Mouse (Mus musculus) neural tube, embryonic 13.5 days (tissue): Measurements from ENCODE around the gene Golt1a. TPM values are rescaled to one million over a fixed set of nuclear protein-coding genes. Genes with fewer than 3 reads are reported as not detected.

ENCODE experiments used
- ATAC-seq: fragments of 200-750 bp; cut with Nextera tagmentation; 2 replicates; pipeline ENCODE4 v1.8.0; 2017; ENCODE audit warnings: low read depth, mild to moderate bottlenecking, moderate TSS enrichment, moderate library complexity
- H3K27ac ChIP-seq: fragments of 300-500 bp; sonication (generic); replicated peaks from 2 replicates; pipeline ENCODE4 v1.5.1; 2015; ENCODE audit warnings: moderate library complexity, mild to moderate bottlenecking, inconsistent platforms
- H3K27me3 ChIP-seq: fragments of 300-500 bp; sonication (generic); 2 replicates; pipeline ENCODE4 v1.6.1; 2015; ENCODE audit warnings: mild to moderate bottlenecking, inconsistent platforms
- H3K36me3 ChIP-seq: fragments of 300-500 bp; sonication (generic); 2 replicates; pipeline ENCODE4 v1.6.1; 2015; ENCODE audit warnings: mild to moderate bottlenecking, inconsistent platforms
- H3K4me1 ChIP-seq: fragments of 300-500 bp; sonication (generic); replicated peaks from 2 replicates; pipeline ENCODE4 v1.6.1; 2015; ENCODE audit warnings: inconsistent platforms
- H3K4me2 ChIP-seq: fragments of 300-500 bp; sonication (generic); 2 replicates; pipeline ENCODE4 v1.6.1; 2015; ENCODE audit warnings: inconsistent platforms, mild to moderate bottlenecking, moderate library complexity
- H3K4me3 ChIP-seq: fragments of 300-500 bp; sonication (generic); 2 replicates; pipeline ENCODE4 v1.5.1; 2015; ENCODE audit warnings: mild to moderate bottlenecking, inconsistent platforms
- H3K9ac ChIP-seq: fragments of 300-500 bp; sonication (generic); 2 replicates; pipeline ENCODE4 v1.6.1; 2015; ENCODE audit warnings: moderate library complexity, mild to moderate bottlenecking, inconsistent platforms
- H3K9me3 ChIP-seq: fragments of 300-500 bp; sonication (generic); 2 replicates; pipeline ENCODE4 v1.6.1; 2016; ENCODE audit warnings: inconsistent platforms
- WGBS: fragments of 180-500 bp; shearing (Covaris S2); methylation state at CpG from one replicate; pipeline ENCODE4 v1.1.7; 2015; 5-methylcytosine and 5-hydroxymethylcytosine counted together
- polyA plus RNA-seq: library from polyadenylated mRNA; unstranded; fragments of >200 nt; fragmentation: Nextera tagmentation; extraction: Ambion mirVana; gene quantifications from 2 replicates; pipeline ENCODE4 v1.2.1, GENCODE M21; 2015

The Golt1a gene
- polyA plus RNA-seq, 1 experiment from 2014 or later: not detected

DNA sequence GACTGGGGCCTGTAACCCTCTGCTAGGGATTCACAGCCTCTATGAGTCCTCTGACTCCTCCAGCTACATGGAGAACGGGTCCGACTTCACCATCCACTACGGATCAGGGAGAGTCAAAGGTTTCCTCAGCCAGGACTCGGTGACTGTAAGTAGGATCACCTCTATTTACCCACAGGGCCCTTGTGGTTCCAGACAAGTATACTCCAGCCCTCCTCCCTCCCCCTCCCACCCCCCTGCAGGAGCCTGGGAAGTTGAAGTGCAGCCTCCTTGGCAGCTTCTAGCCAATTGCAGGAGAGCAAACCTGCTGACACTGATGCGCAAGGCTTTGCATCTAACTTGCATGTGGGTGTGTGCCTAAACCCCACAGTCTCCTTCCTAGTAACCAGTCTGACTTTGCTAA lies 45.9 kb downstream of the Golt1a start:
- Histone ChIP-seq H3K4me3 (no peak overlapping the region), H3K36me3 (no peaks in the 10 kb centered on the region), H3K9me3 (no peaks in the 10 kb centered on the region), H3K27ac (no peak overlapping the region), H3K4me1 (peaks cover 15% of the 10 kb centered on the region), H3K9ac (no peak overlapping the region), H3K27me3 (no peaks in the 10 kb centered on the region; the same call in none of the 2 replicates), H3K4me2 (no peak overlapping the region)
- no peak for ATAC-seq
- WGBS: 57% methylated on average over 5 of the region's 5 CpGs

DNA sequence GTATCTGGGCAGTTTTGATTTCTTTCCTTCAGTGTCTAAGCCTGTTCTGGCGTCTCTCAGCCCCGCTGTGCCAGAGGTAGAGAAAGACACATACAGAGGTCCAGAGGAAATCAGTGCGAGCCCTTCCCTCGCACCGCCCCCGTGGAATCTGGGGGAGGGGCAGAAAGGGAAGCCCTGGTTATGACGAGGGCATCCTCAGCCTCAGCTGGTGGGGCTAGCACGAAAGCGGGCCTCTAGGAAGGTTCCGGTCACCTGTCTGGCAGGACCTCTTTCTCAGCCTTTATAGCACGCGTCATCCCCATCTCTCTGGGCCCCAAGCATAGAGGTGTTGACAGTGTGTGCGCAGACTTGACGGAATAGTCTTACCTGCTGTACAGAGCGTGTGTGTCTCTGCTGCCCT lies 46.3 kb downstream of the Golt1a start:
- Histone ChIP-seq H3K27ac (no peak overlapping the region), H3K4me3 (no peak overlapping the region), H3K9ac (no peak overlapping the region), H3K4me1 (peaks cover 11% of the 10 kb centered on the region), H3K36me3 (no peaks in the 10 kb centered on the region), H3K9me3 (no peaks in the 10 kb centered on the region), H3K4me2 (no peak overlapping the region), H3K27me3 (no peaks in the 10 kb centered on the region; the same call in none of the 2 replicates)
- ATAC-seq: no peak
- 59% methylated on average over 15 of the region's 15 CpGs for WGBS

DNA sequence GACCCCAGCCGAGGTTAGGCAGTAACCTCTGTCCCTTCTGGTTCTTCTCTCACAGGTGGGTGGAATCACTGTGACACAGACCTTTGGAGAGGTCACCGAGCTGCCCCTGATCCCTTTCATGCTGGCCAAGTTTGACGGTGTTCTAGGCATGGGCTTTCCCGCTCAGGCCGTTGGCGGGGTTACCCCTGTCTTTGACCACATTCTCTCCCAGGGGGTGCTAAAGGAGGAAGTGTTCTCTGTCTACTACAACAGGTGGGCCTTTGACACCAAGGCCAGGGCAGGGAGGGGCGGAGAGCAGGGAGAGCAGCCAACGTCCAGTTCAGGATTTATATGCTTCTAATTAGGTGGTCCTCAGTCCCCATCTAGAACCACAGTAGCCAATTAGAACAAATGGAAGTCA lies 46.7 kb downstream of the Golt1a start:
- Histone ChIP-seq H3K27me3 (no peaks in the 10 kb centered on the region; the same call in none of the 2 replicates), H3K4me1 (peaks cover 11% of the 10 kb centered on the region), H3K9me3 (no peaks in the 10 kb centered on the region), H3K4me3 (no peak overlapping the region), H3K4me2 (no peak overlapping the region), H3K27ac (no peak overlapping the region), H3K9ac (no peak overlapping the region), H3K36me3 (no peaks in the 10 kb centered on the region)
- WGBS: 63% methylated on average over 8 of the region's 8 CpGs
- ATAC-seq: no peak

DNA sequence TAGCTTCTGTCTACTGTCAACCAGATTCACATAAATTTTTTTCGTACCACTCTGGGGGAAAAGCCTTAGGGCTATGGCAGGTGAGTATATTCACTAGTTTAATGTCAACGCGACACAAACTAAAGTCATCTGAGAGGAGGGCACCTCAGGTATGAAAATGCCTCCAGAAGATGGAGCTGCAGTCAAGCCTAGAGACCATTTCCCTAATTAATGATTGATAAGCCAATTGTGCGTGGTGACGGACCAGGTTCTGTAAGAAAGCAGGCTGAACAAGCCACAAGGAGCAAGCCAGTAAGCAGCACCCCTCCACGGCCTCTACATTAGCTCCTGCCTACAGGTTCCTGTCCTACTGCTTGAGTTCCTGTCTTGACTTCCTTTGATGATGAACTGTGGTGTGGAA lies 51.4 kb downstream of the Golt1a start:
- WGBS: 86% methylated on average over 6 of the region's 6 CpGs

DNA sequence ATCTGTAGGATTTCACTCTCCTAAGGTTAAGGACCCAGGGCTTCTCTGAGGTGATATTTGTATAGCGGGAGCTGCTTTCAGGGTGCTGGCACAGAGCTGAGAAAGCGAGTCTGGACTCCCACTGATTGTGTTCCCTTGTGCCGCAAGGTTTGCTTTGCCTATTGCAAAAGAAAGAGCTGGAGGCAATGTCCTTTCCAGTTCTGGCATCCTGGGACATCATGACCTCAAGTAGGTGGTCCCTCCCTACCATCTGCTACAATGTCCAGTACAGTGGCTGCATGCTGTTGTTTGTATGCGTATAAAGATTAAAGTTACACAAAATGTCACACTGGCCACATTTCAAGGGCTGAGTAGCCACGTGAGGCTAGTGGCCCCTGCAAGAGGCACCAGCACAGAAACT lies 52.5 kb downstream of the Golt1a start:
- no peak for ATAC-seq
- Histone ChIP-seq H3K36me3 (no peaks in the 10 kb centered on the region), H3K4me3 (no peak overlapping the region), H3K9ac (no peak overlapping the region), H3K4me2 (no peak overlapping the region), H3K27ac (no peak overlapping the region), H3K27me3 (peaks cover 33% of the 10 kb centered on the region), H3K9me3 (no peaks in the 10 kb centered on the region), H3K4me1 (peaks cover 12% of the 10 kb centered on the region)
- WGBS: 87% methylated on average over 5 of the region's 5 CpGs

More for the DNA sequence above, 51.4 kb downstream of the Golt1a start:
- ATAC-seq: no peak
- H3K27ac ChIP-seq: no peak overlapping the region
- H3K9me3 ChIP-seq: no peaks in the 10 kb centered on the region
- no peak overlapping the region for H3K9ac ChIP-seq
- H3K4me2 ChIP-seq: no peak overlapping the region
- H3K4me3 ChIP-seq: no peak overlapping the region
- H3K4me1 ChIP-seq: peaks cover 8% of the 10 kb centered on the region
- peaks cover 26% of the 10 kb centered on the region for H3K27me3 ChIP-seq
- H3K36me3 ChIP-seq: no peaks in the 10 kb centered on the region

DNA sequence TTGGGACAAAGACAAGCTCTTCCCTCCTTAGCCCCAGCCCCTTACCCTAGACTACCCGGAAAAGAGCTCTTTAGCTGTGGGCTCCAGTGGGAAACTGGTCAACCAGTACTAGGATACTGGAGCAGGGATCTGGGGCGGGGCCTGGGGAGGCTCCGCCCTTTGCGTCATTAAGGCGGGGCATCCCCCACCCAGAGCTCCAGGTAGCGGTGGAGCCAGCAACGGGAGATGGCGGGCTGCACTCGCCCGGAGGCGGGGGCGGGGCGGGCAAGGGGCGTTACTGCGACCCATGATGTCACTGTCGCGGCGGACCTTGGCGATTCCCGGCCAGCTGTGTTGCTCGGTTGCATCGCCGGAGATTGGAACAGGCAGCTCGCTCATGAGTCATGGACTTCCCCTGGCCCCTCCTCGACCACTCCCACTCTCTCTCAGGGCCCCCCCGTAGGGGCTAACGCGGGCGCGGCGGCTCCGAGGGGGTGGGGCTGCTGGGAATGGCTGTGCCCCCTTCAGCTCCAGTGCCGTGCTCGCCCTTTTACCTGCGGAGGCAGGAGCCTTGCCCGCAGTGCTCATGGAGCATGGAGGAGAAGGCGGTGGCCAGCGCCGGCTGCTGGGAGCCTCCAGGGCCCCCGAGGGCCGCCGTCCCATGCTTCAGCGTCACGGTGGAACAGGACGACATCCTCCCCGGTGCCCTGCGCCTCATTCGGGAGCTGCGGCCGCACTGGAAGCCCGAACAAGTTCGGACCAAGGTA lies 53.8 kb downstream of the Golt1a start, which contains the start of gene Etnk2:
TSS of gene Etnk2 (plus strand) at position 297 of the 746 bp plus-strand sequence.
- peak within 1 kb of the TSS; percentile 73 for H3K9ac ChIP-seq
- peaks cover 33% of the 10 kb centered on the region for H3K27me3 ChIP-seq
- H3K27ac ChIP-seq: peak within 1 kb of the TSS; percentile 3; the same call in 1 of the 2 replicates
- H3K4me1 ChIP-seq: peaks cover 25% of the 10 kb centered on the region
- H3K9me3 ChIP-seq: no peaks in the 10 kb centered on the region
- peak within 1 kb of the TSS; percentile 87 for H3K4me2 ChIP-seq
- peak; percentile 70 for ATAC-seq
- peak within 1 kb of the TSS; percentile 60 for H3K4me3 ChIP-seq
- H3K36me3 ChIP-seq: no peaks in the 10 kb centered on the region
- under 1% methylated on average over 52 of the region's 52 CpGs for WGBS

DNA sequence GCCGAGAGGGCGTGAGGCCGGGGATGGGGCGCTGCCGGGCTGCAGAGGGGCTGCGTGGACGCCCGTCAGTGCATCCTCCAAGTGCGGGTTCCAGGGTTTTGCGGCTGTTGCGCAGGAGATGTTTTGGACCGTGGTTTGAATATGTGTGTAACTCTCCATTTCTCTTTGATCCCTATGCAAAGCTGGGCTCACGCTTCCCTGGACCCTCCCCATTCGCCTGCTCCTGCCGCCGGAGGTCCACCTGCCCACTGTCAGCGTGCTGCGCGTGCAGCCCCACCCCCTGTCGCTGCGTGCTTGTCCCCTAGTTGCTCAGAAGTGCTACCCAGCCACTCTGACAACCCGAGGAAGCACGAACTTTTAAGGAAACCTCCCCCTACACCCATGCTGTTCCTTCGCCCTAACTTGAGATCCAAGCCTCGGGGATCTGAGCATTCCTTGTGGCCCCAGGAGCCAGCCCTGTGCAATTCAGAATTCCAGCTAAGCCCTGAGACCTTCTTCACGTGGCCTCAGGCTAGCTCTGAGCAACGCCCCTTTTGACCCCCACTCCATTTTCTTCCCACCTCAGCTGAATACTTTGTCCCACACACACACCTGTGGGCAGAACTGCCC lies 54.5 kb downstream of the Golt1a start:
- Histone ChIP-seq H3K9me3 (no peaks in the 10 kb centered on the region), H3K4me2 (peak overlapping the region; percentile 87), H3K4me1 (peaks cover 28% of the 10 kb centered on the region), H3K4me3 (peak overlapping the region; percentile 60), H3K36me3 (no peaks in the 10 kb centered on the region), H3K9ac (peak overlapping the region; percentile 73), H3K27me3 (peaks cover 33% of the 10 kb centered on the region), H3K27ac (peak overlapping the region; percentile 3; the same call in 1 of the 2 replicates)
- WGBS: 2% methylated on average over 27 of the region's 27 CpGs
- peak; percentile 30 for ATAC-seq

DNA sequence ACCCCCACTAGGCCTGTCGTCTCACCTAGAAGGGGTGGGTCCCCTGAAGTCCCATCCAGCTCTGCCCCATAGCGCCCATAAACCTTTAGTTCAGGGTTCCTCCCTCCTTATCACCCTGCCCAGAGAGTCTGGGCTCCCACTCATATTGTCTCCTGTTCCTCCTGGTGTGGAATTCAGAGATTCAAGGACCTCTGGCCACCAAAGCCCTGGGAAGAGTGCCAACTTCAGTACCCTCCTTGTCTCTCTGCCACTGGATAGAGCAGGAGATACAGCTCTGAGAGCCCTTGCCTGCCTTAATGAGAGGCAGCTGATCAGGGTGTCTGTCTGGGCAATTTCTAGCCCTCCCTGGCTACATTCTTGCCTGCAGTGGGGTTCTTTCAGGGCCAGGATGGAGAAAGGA lies 55.3 kb downstream of the Golt1a start:
- Histone ChIP-seq H3K4me1 (peaks cover 28% of the 10 kb centered on the region), H3K4me2 (peak overlapping the region; percentile 87; the same call in 1 of the 2 replicates), H3K4me3 (no peak overlapping the region), H3K9me3 (no peaks in the 10 kb centered on the region), H3K9ac (no peak overlapping the region), H3K36me3 (no peaks in the 10 kb centered on the region), H3K27me3 (peaks cover 33% of the 10 kb centered on the region), H3K27ac (no peak overlapping the region)
- no peak for ATAC-seq
- WGBS: 52% methylated on average over 2 of the region's 2 CpGs

DNA sequence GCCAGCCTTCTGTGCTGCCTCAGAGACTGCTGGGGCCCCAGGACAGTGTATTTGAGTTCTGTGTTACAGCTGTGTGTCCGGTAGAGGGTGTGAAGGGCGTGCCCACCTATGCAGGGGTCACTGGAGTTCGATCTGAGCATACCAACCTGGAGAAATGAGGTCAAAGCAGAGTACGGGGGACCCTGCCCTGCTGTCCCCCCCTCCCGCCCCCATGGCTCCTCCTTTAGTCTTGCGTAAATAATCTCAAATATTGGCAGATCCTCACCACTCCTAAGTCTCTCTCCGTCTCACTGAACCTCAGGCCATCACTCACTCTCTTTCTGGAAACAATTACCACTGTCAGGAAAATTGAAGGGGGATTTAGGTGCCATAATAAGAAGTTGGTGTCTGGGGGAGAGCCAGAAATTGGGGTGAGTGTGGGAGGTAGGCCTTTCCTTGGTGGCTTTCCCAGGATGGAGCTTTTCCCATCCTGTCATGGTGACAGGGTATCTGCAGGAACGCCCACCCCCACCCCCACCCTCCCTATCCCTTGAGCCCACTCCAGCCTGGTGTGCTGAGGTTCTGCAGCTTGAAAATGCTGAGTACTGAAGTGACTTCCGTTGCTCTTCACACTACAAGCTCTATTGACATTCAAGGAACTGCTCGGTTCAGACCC lies 57.5 kb downstream of the Golt1a start:
- H3K4me2 ChIP-seq: no peak overlapping the region
- H3K9ac ChIP-seq: no peak overlapping the region
- H3K4me3 ChIP-seq: no peak overlapping the region
- H3K4me1 ChIP-seq: peaks cover 29% of the 10 kb centered on the region
- ATAC-seq: no peak
- WGBS: 52% methylated on average over 10 of the region's 10 CpGs
- H3K27ac ChIP-seq: no peak overlapping the region
- H3K9me3 ChIP-seq: no peaks in the 10 kb centered on the region
- no peaks in the 10 kb centered on the region for H3K36me3 ChIP-seq
- peaks cover 28% of the 10 kb centered on the region for H3K27me3 ChIP-seq

DNA sequence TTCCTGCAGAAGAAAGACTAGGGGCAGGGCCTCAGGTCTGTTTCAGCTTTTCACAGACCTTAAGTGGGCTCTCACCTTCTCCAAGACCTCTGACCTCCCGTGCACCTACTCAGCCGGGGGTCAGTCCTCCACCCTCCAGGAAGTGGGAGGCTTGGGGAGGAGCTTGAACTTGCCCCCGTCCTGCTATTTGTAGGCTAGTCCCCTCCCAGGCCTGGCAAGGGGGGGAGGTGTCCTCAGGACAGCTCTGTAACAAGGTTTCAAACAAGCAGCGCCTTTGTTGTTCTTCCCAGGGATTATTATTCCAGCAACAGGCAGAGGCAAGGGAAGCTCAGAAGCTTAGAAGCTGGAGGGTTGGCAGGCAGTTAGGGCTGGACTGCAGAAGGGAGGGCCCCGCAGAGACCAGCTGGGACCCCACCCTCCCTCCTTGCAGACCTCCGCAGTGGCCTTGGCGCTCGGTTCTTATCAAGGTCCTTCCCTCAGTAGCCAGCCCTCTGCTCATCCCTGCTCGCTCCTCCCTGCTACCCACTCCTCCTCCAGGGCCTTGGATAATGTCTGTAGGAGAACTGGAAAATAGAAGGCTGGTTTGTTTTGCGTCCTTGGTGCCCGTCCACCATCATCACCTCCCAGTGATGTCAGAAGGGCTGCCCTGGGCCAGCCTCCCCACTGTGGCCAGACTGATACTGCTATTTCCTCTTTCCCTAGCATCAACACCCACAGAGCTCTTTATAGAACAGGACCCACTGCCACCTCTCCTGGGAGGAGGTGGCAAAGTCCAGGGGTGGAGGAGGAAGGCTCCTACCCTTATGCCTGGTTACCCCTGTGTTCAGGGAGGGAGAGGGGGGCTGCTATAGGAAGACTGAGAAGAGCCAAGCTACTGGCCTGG lies 58.2 kb downstream of the Golt1a start:
- Histone ChIP-seq H3K9me3 (no peaks in the 10 kb centered on the region), H3K4me3 (no peak overlapping the region), H3K36me3 (no peaks in the 10 kb centered on the region), H3K4me2 (no peak overlapping the region), H3K9ac (peak overlapping the region; percentile 31; the same call in 1 of the 2 replicates), H3K27ac (no peak overlapping the region), H3K4me1 (peaks cover 37% of the 10 kb centered on the region), H3K27me3 (peaks cover 28% of the 10 kb centered on the region)
- no peak for ATAC-seq
- 12% methylated on average over 11 of the region's 11 CpGs for WGBS

DNA sequence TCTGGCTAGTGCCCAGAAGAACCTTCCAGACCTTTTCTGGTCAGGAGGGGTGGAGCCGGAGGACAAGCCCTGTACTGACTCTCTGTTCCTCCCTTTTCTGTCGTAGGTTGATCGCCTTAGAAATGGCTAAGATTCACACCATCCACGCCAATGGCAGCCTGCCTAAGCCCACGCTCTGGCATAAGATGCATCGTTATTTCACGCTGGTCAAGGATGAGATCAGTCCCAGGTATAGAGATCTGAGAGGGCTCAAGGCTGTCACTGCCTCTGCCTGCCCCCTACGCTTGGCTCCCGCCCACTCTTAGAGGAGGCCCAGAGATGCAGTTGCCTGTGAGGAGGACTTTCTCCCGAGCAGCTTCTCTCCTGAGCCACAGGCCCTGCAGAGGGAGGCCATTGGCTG lies 59.0 kb downstream of the Golt1a start:
- Histone ChIP-seq H3K9me3 (no peaks in the 10 kb centered on the region), H3K4me2 (no peak overlapping the region), H3K27me3 (peaks cover 28% of the 10 kb centered on the region), H3K27ac (no peak overlapping the region), H3K9ac (no peak overlapping the region), H3K36me3 (no peaks in the 10 kb centered on the region), H3K4me1 (peaks cover 40% of the 10 kb centered on the region), H3K4me3 (no peak overlapping the region)
- 60% methylated on average over 10 of the region's 10 CpGs for WGBS
- ATAC-seq: no peak
